Mouse (Mus musculus): ENCODE measurements around the gene Tnfrsf14.

Gene Tnfrsf14

GRCm38 (mm10) chr4:154882014-154882659 is 46.2 kb downstream of the Tnfrsf14 start:
- in situ Hi-C loops (cut with MboI): loop anchor here (25.0 kb wide), 1 partner anchor 355 kb away; the partner anchor contains the start of gene Faap20

- in situ Hi-C loops (cut with MboI): loop anchor here (25.0 kb wide), 1 partner anchor 357 kb away; the partner anchor contains the start of gene Faap20
Observed at GRCm38 (mm10) chr4:154880730-154881129, 47.6 kb downstream of the Tnfrsf14 start.

- in situ Hi-C loops (cut with MboI): loop anchor here (25.0 kb wide), 1 partner anchor 359 kb away; the partner anchor contains the start of gene Faap20
Observed at GRCm38 (mm10) chr4:154877864-154878548, 50.4 kb downstream of the Tnfrsf14 start.

- in situ Hi-C loops (cut with MboI): no loop called here
Observed at GRCm38 (mm10) chr4:154873186-154873585, 55.2 kb downstream of the Tnfrsf14 start.
